Mouse (Mus musculus) C2C12 (cell line): ENCODE measurements around the gene Nipbl.
"Not testable (repeated sequence)": the region's sequence is repeated elsewhere in the genome, so short reads cannot be mapped to it uniquely, and the experiment has no call there.

Experiments
- CTCF ChIP-seq: IDR thresholded peaks from one replicate; pipeline ENCODE4 v1.5.1; 2011; ENCODE audit not compliant: control insufficient read depth, insufficient read depth, insufficient read length
- MAX ChIP-seq: IDR thresholded peaks from one replicate; pipeline ENCODE4 v1.6.1; 2011; ENCODE audit warnings: mild to moderate bottlenecking, control low read depth

GRCm38 (mm10) chr15:8277916-8278315 is 166.3 kb downstream of the Nipbl start:
- TF ChIP-seq CTCF, MAX: not testable (repeated sequence)
